Mouse (Mus musculus): ENCODE results near the gene Pgpep1. TPM values are rescaled to one million over a fixed set of nuclear protein-coding genes. Genes with fewer than 3 reads are reported as not detected.

The Pgpep1 gene
- total RNA-seq, 2 experiments from 2014 or later, result 15.5 to 17.5 TPM

- DNase-seq (ENCODE audit: extremely low spot score in 1 of 2, low spot score in 2 of 2), result peak; percentile 99
- intact Hi-C loops (cut with DNase I), result loop anchor here (1.0 to 2.0 kb wide), 3 partner anchors 14 to 88 kb away; partner anchors contain the start of gene Rab3a
Measured at GRCm38 (mm10) chr8:70698310-70699109, 38.3 kb upstream of the Pgpep1 start, which contains the start of gene Jund. Gene Jund (plus strand): TSS chr8:70698949.

GRCm38 (mm10) chr8:70697366-70698250 is 37.4 kb upstream of the Pgpep1 start:
- Histone ChIP-seq H3K27ac (peak overlapping the region; percentile 89), H3K4me3 (peak overlapping the region; percentile 91)
- TF ChIP-seq CTCF (IDR thresholded peaks at IDR 0.05), result no peak
- intact Hi-C loops (cut with DNase I), result loop anchor here (1.0 to 2.0 kb wide), 3 partner anchors 13 to 87 kb away; partner anchors contain the start of gene Rab3a
- DNase-seq (ENCODE audit: extremely low spot score in 1 of 2, low spot score in 2 of 2), result no peak

More at GRCm38 (mm10) chr8:70698310-70699109, 38.3 kb upstream of the Pgpep1 start, which contains the start of gene Jund:
- Histone ChIP-seq H3K4me3 (peak within 1 kb of the TSS; percentile 91), H3K27ac (peak within 1 kb of the TSS; percentile 100)
- TF ChIP-seq CTCF (IDR thresholded peaks at IDR 0.05), result no peak; the same call in 1 of the 2 replicates

DNA sequence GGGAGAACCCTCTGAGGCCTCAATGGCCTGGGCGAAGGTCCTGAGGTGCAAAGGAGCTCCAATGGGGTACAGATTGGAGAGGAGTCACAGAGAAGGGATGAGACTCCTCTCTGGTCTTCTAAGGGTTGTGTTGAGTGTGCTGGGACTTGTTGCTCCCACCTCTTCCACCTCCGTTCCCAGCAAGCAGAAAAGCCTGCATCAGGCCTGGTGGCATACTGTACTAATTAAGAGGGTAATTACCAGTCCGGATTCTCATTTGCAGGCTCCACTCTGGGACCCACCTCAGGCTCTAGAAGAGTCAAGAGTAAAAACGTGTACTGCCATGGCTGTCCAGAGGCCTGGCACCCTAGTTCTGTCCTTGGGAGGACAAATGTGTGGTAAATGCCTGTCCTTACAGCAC is 36.8 kb upstream of the Pgpep1 start:
- intact Hi-C loops (cut with DNase I), result no loop called here
- DNase-seq (ENCODE audit: extremely low spot score in 1 of 2, low spot score in 2 of 2), result no peak
- H3K27ac ChIP-seq, result peak overlapping the region; percentile 69
- no peak for TF ChIP-seq CTCF (IDR thresholded peaks at IDR 0.05)
- no peak overlapping the region for H3K4me3 ChIP-seq

- DNase-seq (ENCODE audit: extremely low spot score in 1 of 2, low spot score in 2 of 2), result peak in 1 of 2 experiments; percentile 49
- peak overlapping the region; percentile 69 for H3K27ac ChIP-seq
- H3K4me3 ChIP-seq, result no peak overlapping the region
- TF ChIP-seq CTCF (IDR thresholded peaks at IDR 0.05), result no peak
- intact Hi-C loops (cut with DNase I), result no loop called here
Measured at GRCm38 (mm10) chr8:70696019-70696885, 36.1 kb upstream of the Pgpep1 start.

DNA sequence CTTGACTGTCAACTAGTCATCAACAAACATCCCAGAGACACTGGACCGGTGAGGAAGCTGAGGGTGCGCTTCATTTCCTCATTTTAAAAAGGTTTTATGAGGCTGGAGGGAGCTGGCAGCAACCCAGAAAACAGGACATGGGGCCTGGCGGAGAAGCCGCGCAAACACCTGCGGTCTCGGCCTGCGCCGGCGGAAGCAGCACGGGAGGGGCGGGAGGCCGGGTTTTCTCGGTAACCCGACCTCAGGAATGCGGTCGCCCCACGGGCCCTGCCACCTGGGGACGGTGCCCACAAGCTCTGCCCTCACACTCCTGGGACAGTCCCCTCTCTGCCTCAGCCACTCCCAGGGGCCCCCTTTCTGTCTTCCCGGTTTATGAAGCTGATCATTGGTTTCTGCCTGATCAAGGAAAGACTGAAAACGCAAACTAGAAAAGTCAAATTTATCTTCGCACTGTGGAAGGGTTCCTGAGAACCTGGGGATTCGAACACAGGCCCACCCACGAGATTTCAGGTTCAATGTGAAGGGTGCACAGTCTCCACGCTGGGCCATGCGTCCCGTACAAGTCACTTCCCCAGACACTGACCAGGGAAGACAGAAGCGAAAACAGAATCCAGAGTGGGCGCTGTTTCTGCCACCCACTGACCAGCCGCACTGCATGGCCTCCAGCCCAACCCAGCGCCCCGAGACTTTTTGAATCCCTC is 35.3 kb upstream of the Pgpep1 start:
- intact Hi-C loops (cut with DNase I), result no loop called here
- no peak overlapping the region for H3K4me3 ChIP-seq
- TF ChIP-seq CTCF (IDR thresholded peaks at IDR 0.05), result no peak
- H3K27ac ChIP-seq, result no peak overlapping the region; the same call in 1 of the 2 replicates
- DNase-seq (ENCODE audit: extremely low spot score in 1 of 2, low spot score in 2 of 2), result no peak

DNA sequence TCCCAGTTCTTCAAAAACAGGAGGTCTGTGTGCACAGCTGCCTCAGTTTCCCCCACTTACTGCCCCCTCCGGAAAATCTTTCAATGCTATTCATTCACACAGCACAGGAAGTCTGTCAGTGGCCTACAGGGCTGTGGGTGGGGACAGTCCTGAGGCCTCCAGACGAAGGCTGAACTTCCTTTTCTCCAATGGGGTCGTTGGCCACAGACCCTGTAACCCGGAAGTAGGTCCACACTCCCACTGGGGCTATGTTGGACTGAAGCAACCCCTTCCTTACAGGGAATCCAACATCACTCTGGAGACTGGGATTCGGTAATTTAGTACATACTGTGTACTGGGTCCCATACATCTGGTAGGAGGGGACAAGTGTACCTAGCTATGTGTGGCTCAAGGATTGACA is 33.4 kb upstream of the Pgpep1 start:
- Histone ChIP-seq H3K27ac (no peak overlapping the region), H3K4me3 (no peak overlapping the region)
- intact Hi-C loops (cut with DNase I), result no loop called here
- DNase-seq (ENCODE audit: extremely low spot score in 1 of 2, low spot score in 2 of 2), result no peak
- no peak for TF ChIP-seq CTCF (IDR thresholded peaks at IDR 0.05)

GRCm38 (mm10) chr8:70691727-70692231 is 31.6 kb upstream of the Pgpep1 start:
- intact Hi-C loops (cut with DNase I), result no loop called here
- Histone ChIP-seq H3K4me3 (no peak overlapping the region), H3K27ac (no peak overlapping the region)
- DNase-seq (ENCODE audit: extremely low spot score in 1 of 2, low spot score in 2 of 2), result no peak
- TF ChIP-seq CTCF (IDR thresholded peaks at IDR 0.05), result no peak

DNA sequence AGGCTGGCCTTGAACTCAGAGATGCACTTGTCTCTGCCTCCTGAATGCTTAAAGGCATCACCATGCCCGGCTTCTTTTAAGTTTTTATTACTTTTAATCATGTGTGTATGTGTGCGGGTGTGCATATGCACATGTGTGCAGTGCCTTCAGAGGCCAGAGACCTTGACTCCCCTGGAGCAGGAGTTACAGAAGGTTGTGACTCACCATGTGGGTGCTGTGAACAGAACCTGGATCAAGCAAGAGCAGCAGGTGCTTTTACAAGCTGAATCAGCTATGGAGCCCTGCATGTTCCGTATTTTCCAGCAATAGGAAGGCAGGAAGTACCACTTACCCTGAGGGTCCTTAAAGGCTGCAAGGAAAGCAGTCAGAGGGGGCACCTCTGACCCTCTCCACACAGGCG is 31.0 kb upstream of the Pgpep1 start:
- Histone ChIP-seq H3K4me3 (no peak overlapping the region), H3K27ac (no peak overlapping the region)
- intact Hi-C loops (cut with DNase I), result no loop called here
- no peak for DNase-seq (ENCODE audit: extremely low spot score in 1 of 2, low spot score in 2 of 2)
- no peak for TF ChIP-seq CTCF (IDR thresholded peaks at IDR 0.05)

DNA sequence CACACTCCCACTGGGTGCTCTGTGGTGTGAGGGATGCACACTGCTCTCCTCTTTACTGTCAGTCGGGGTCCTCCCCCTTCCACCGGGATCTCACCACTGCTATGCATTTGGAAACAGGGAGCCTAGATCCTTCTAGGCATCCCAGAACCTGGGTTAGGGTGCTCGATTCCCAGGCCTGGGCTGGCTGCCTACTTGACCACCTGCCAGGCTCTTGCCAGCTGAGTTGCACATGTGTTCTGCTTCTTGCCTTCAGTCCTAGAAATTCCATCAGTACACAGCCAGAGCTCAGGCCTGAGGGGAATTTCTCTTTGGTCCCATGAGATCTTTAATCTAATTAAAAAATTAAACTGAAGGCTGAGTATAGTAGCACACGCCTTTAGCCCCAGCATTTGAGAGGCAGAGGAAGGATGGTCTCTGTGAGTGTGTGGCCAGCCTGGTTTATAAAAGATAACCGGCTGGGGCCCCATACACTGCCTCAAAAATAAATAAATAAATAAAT is 29.8 kb upstream of the Pgpep1 start:
- DNase-seq (ENCODE audit: extremely low spot score in 1 of 2, low spot score in 2 of 2), result no peak
- intact Hi-C loops (cut with DNase I), result no loop called here
- no peak overlapping the region for H3K27ac ChIP-seq

DNA sequence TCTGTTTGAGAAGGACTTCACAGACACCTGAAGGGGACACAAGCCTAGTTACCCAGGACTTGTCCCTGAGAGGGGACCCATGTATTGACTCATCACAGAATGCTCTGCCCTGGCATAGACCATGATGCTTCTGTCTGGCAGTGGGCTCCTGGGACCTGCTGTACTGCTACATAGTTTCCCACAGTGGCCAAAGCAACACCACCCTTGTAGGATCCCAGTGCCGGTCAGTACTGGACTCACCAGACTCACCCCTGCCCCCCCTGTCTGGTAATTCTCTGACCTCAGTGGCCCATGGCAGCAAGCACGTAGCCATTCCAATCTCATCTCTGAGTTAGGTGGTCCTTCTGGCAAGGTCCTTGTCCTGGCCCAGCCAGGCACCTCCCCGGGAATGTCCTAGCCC is 27.9 kb upstream of the Pgpep1 start:
- intact Hi-C loops (cut with DNase I), result no loop called here
- no peak for TF ChIP-seq CTCF (IDR thresholded peaks at IDR 0.05)
- Histone ChIP-seq H3K27ac (no peak overlapping the region), H3K4me3 (no peak overlapping the region)
- no peak for DNase-seq (ENCODE audit: extremely low spot score in 1 of 2, low spot score in 2 of 2)

More for the DNA sequence above, 29.8 kb upstream of the Pgpep1 start:
- no peak overlapping the region for H3K4me3 ChIP-seq
- TF ChIP-seq CTCF (IDR thresholded peaks at IDR 0.05), result no peak

Data from left cerebral cortex, adult 2 months (tissue).